Mouse (Mus musculus): ENCODE results near the gene Dhx16.

DNA sequence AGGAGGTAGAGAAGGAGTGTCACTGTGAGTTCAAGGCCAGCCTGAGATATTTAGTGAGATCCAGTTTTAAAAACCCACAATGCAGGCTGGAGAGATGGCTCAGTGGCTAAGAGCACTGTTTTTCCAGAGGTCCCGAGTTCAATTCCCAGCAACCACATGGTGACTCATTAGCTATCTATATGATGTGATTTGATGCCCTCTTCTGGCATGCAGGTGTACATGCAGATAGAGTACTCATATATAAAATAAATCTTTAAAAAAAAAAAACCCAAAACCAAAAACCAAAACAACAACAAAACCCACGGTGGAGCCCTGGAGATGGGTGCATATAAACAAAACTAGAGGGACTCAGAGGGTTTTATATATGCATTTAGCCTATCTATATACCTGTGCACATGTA lies 28.0 kb downstream of the Dhx16 start:
- TF ChIP-seq CTCF (conservative IDR thresholded peaks at IDR 0.05; ENCODE audit: low read length) (no peak; the same call in 1 of the 2 replicates), POU5F1 (IDR thresholded peaks at IDR 0.05; ENCODE audit: borderline replicate concordance, low read length) (no peak), NANOG (IDR thresholded peaks at IDR 0.05; ENCODE audit: borderline replicate concordance, low read length) (no peak)
